Mouse (Mus musculus): ENCODE measurements around the gene Pikfyve. TPM values are rescaled to one million over a fixed set of nuclear protein-coding genes. Genes with fewer than 3 reads are reported as not detected.

Gene Pikfyve
- polyA plus RNA-seq, 1 experiment from 2014 or later, result 6.7 TPM

DNA sequence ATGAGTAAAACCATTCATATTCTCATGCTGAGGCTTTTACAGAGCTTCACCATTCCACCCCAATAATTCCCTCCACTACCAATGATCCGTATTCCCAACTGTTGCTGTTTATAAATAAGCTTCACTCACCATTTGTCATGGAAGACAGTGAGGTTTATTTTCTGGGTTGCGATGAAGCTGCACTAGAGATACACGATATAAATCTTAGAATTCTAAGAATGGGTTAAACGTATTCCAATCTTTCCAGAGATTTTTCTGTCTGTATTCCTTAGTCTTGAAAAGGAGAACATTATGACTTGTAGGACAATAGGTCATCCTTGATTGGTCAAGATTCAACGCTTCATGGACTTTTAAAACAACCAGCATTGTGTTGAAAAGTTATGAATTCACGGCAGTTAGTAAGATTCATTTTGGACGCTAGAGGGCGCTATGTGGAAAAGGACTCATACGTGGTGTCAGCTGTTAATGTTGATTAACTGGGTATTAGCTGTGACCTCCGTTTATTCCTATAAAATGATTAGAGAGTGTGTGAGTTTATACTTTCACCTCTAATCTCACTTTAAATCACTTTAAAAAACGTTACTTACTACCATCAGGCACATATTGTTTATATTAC is 6.7 kb upstream of the Pikfyve start:
- WGBS, result 5% methylated on average over 11 of the region's 11 CpGs
- Histone ChIP-seq H3K9ac (ENCODE audit: low read depth, low read length) (peak overlapping the region; percentile 64), H3K36me3 (ENCODE audit: control insufficient read depth, insufficient read depth) (peaks cover under 1% of the 10 kb centered on the region; the same call in 1 of the 2 replicates), H3K9me3 (ENCODE audit: control insufficient read depth) (no peaks in the 10 kb centered on the region), H3K4me2 (replicated peaks; ENCODE audit: low read depth) (peak overlapping the region; percentile 81), H3K4me3 (ENCODE audit: low read depth, low read length) (peak overlapping the region; percentile 71), H3K27me3 (replicated peaks; ENCODE audit: control insufficient read depth, insufficient read depth, low read length) (no peaks in the 10 kb centered on the region), H3K4me1 (replicated peaks; ENCODE audit: control insufficient read depth, insufficient read depth, low read length) (0 out of 2 replicates have a peak, but pooled peaks cover 3% of the 10 kb centered on the region), H3K27ac (ENCODE audit: low read depth, low read length) (peak overlapping the region; percentile 97)
- TF ChIP-seq CTCF (IDR thresholded peaks at IDR 0.05; ENCODE audit: low read depth), result peak; percentile 89
- ATAC-seq, result no peak

GRCm38 (mm10) chr1:65181459-65181858 is 5.0 kb upstream of the Pikfyve start:
- Histone ChIP-seq H3K27me3 (replicated peaks; ENCODE audit: control insufficient read depth, insufficient read depth, low read length) (no peaks in the 10 kb centered on the region), H3K27ac (ENCODE audit: low read depth, low read length) (no peak overlapping the region), H3K36me3 (ENCODE audit: control insufficient read depth, insufficient read depth) (no peaks in the 10 kb centered on the region), H3K4me1 (replicated peaks; ENCODE audit: control insufficient read depth, insufficient read depth, low read length) (no peaks in the 10 kb centered on the region), H3K9me3 (ENCODE audit: control insufficient read depth) (no peaks in the 10 kb centered on the region), H3K4me3 (ENCODE audit: low read depth, low read length) (no peak overlapping the region), H3K4me2 (replicated peaks; ENCODE audit: low read depth) (no peak overlapping the region), H3K9ac (ENCODE audit: low read depth, low read length) (no peak overlapping the region)
- 74% methylated on average over 5 of the region's 5 CpGs for WGBS
- ATAC-seq, result no peak
- no peak for TF ChIP-seq CTCF (IDR thresholded peaks at IDR 0.05; ENCODE audit: low read depth)

DNA sequence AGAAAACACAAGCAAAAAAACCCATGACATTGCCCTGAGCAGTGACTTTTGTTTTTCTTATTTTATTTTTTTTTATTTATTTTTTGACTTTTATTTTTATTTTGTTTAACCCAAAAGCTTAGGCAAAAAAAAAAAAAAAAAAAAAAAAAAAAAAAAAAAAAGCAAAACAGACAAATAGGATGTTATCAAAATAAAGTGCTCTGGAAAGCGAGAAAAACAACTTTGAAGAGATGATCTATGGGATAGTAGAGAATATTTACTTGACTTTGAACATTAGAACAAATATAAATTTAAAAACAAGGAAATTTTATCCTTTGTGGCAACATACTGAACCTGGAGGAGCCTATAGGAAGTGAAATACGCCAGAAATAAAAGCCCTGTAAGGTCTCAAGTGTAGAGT is 2.5 kb upstream of the Pikfyve start:
- TF ChIP-seq CTCF (IDR thresholded peaks at IDR 0.05; ENCODE audit: low read depth), result no peak
- no peaks in the 10 kb centered on the region for H3K27me3 ChIP-seq (replicated peaks; ENCODE audit: control insufficient read depth, insufficient read depth, low read length)
- whole genome bisulfite sequencing, result 83% methylated on average over 2 of the region's 2 CpGs

GRCm38 (mm10) chr1:65185011-65185410 is 1.5 kb upstream of the Pikfyve start:
- TF ChIP-seq CTCF (IDR thresholded peaks at IDR 0.05; ENCODE audit: low read depth), result no peak
- no peak overlapping the region for H3K9ac ChIP-seq (ENCODE audit: low read depth, low read length)
- no peak overlapping the region for H3K4me3 ChIP-seq (ENCODE audit: low read depth, low read length)
- no peak for ATAC-seq
- whole genome bisulfite sequencing, result 85% methylated on average over 8 of the region's 8 CpGs
- no peak overlapping the region for H3K4me2 ChIP-seq (replicated peaks; ENCODE audit: low read depth)
- 0 out of 2 replicates have a peak, but pooled peaks cover 7% of the 10 kb centered on the region for H3K4me1 ChIP-seq (replicated peaks; ENCODE audit: control insufficient read depth, insufficient read depth, low read length)
- no peak overlapping the region for H3K27ac ChIP-seq (ENCODE audit: low read depth, low read length)
- H3K27me3 ChIP-seq (replicated peaks; ENCODE audit: control insufficient read depth, insufficient read depth, low read length), result no peaks in the 10 kb centered on the region
- H3K36me3 ChIP-seq (ENCODE audit: control insufficient read depth, insufficient read depth), result no peaks in the 10 kb centered on the region
- no peaks in the 10 kb centered on the region for H3K9me3 ChIP-seq (ENCODE audit: control insufficient read depth)

More for the DNA sequence above, 2.5 kb upstream of the Pikfyve start:
- no peaks in the 10 kb centered on the region for H3K36me3 ChIP-seq (ENCODE audit: control insufficient read depth, insufficient read depth)
- H3K4me3 ChIP-seq (ENCODE audit: low read depth, low read length), result no peak overlapping the region
- ATAC-seq, result no peak
- H3K9ac ChIP-seq (ENCODE audit: low read depth, low read length), result no peak overlapping the region
- H3K9me3 ChIP-seq (ENCODE audit: control insufficient read depth), result no peaks in the 10 kb centered on the region
- no peak overlapping the region for H3K4me2 ChIP-seq (replicated peaks; ENCODE audit: low read depth)
- H3K4me1 ChIP-seq (replicated peaks; ENCODE audit: control insufficient read depth, insufficient read depth, low read length), result 0 out of 2 replicates have a peak, but pooled peaks cover 7% of the 10 kb centered on the region
- no peak overlapping the region for H3K27ac ChIP-seq (ENCODE audit: low read depth, low read length)

GRCm38 (mm10) chr1:65185524-65186205 is 818 bp upstream of the Pikfyve start:
- WGBS, result 29% methylated on average over 12 of the region's 12 CpGs
- H3K27me3 ChIP-seq (replicated peaks; ENCODE audit: control insufficient read depth, insufficient read depth, low read length), result no peaks in the 10 kb centered on the region
- H3K4me1 ChIP-seq (replicated peaks; ENCODE audit: control insufficient read depth, insufficient read depth, low read length), result 0 out of 2 replicates have a peak, but pooled peaks cover 7% of the 10 kb centered on the region
- H3K4me2 ChIP-seq (replicated peaks; ENCODE audit: low read depth), result peak overlapping the region; percentile 82
- TF ChIP-seq CTCF (IDR thresholded peaks at IDR 0.05; ENCODE audit: low read depth), result peak; percentile 64
- H3K9me3 ChIP-seq (ENCODE audit: control insufficient read depth), result no peaks in the 10 kb centered on the region
- H3K36me3 ChIP-seq (ENCODE audit: control insufficient read depth, insufficient read depth), result no peaks in the 10 kb centered on the region
- peak overlapping the region; percentile 48; the same call in 1 of the 2 replicates for H3K9ac ChIP-seq (ENCODE audit: low read depth, low read length)
- H3K27ac ChIP-seq (ENCODE audit: low read depth, low read length), result peak overlapping the region; percentile 65; the same call in 1 of the 2 replicates
- peak overlapping the region; percentile 89 for H3K4me3 ChIP-seq (ENCODE audit: low read depth, low read length)
- no peak for ATAC-seq

GRCm38 (mm10) chr1:65187074-65187430 is 569 bp downstream of the Pikfyve start:
- no peak for ATAC-seq
- no peak for TF ChIP-seq CTCF (IDR thresholded peaks at IDR 0.05; ENCODE audit: low read depth)
- H3K4me1 ChIP-seq (replicated peaks; ENCODE audit: control insufficient read depth, insufficient read depth, low read length), result 0 out of 2 replicates have a peak, but pooled peaks cover 7% of the 10 kb centered on the region
- no peaks in the 10 kb centered on the region for H3K27me3 ChIP-seq (replicated peaks; ENCODE audit: control insufficient read depth, insufficient read depth, low read length)
- H3K36me3 ChIP-seq (ENCODE audit: control insufficient read depth, insufficient read depth), result 0 out of 2 replicates have a peak, but pooled peaks cover 2% of the 10 kb centered on the region
- no peaks in the 10 kb centered on the region for H3K9me3 ChIP-seq (ENCODE audit: control insufficient read depth)
- H3K27ac ChIP-seq (ENCODE audit: low read depth, low read length), result peak overlapping the region; percentile 86
- peak overlapping the region; percentile 89 for H3K4me3 ChIP-seq (ENCODE audit: low read depth, low read length)
- peak overlapping the region; percentile 89 for H3K9ac ChIP-seq (ENCODE audit: low read depth, low read length)
- H3K4me2 ChIP-seq (replicated peaks; ENCODE audit: low read depth), result peak overlapping the region; percentile 82
- WGBS, result 0% methylated on average over 6 of the region's 6 CpGs

Data from intestine, postnatal 0 days (tissue).